Mouse (Mus musculus): Measurements from ENCODE around the gene Ikzf1. TPM values are rescaled to one million over a fixed set of nuclear protein-coding genes. Genes with fewer than 3 reads are reported as not detected.

The Ikzf1 gene
- polyA plus RNA-seq, 1 experiment from 2014 or later: 7.2 TPM

DNA sequence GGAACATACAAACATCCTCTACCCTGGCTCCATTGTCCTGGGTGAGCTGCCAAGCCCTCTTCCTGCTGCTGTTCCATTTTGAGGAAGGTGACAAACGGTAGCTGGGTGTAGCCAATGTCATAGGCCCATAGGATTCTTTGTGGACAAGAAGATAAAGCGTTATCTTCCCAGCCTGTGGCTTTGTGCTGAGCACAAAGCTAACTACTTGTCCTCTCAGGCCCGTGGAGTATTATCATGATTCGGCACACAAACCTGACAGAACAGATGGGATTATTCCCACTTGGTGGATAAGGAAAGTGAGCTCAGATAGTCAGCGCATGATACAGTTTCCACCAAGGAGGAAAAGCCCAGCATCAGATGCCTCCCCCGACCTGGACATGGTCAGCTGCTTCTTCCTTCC lies 50.4 kb downstream of the Ikzf1 start:
- WGBS: 54% methylated on average over 6 of the region's 6 CpGs
- Histone ChIP-seq H3K4me1 (no peaks in the 10 kb centered on the region), H3K4me3 (no peak overlapping the region), H3K27ac (peak overlapping the region; percentile 42; the same call in 1 of the 2 replicates), H3K9me3 (no peaks in the 10 kb centered on the region), H3K27me3 (ENCODE audit: insufficient read depth, poor library complexity, severe bottlenecking) (no peaks in the 10 kb centered on the region), H3K36me3 (no peaks in the 10 kb centered on the region)
- DNase-seq (ENCODE audit: low spot score): no peak

DNA sequence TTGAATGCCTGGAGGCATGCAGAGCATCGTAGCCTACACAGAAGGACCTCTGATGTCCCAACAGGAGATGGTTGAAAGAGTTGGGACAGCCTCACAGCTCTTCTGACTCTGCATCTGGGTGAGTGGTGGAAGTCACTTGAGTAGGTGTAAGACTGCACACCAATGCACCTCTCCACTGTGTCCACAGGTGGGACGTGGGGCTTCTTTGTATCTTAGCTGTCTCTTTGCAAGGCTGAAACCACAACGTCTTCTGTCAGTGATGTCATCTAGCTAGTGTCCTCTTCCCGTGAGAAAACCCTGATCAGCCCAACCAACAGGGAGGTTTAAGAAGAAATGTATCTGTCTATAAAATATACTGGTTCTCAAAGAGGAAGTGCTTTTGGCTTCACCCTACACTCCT lies 52.1 kb downstream of the Ikzf1 start:
- Histone ChIP-seq H3K4me3 (no peak overlapping the region), H3K36me3 (no peaks in the 10 kb centered on the region), H3K27ac (no peak overlapping the region), H3K9me3 (no peaks in the 10 kb centered on the region), H3K27me3 (ENCODE audit: insufficient read depth, poor library complexity, severe bottlenecking) (no peaks in the 10 kb centered on the region), H3K4me1 (no peaks in the 10 kb centered on the region)
- 80% methylated on average over 4 of the region's 4 CpGs for WGBS
- DNase-seq (ENCODE audit: low spot score): peak; percentile 64

DNA sequence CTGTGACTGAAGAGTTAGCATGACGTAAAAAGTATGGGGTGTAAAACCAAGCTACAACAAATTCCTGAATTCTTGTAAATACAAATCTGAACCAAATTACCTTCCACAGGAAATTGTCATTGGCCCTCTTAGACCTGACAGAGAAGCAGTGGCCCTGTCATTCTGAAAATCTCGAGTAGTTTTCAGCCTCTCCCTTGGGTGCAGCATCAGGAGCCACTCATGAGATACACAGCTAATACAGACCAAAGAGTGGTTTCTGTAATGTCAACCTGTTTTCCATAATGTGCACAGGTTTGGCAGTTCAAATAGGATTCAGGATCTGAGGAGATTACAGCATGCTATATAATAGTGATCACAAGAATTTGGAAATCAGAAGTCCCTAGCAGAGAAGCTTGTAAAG lies 52.8 kb downstream of the Ikzf1 start:
- DNase-seq (ENCODE audit: low spot score): peak; percentile 39
- 63% methylated on average over 2 of the region's 2 CpGs for WGBS

DNA sequence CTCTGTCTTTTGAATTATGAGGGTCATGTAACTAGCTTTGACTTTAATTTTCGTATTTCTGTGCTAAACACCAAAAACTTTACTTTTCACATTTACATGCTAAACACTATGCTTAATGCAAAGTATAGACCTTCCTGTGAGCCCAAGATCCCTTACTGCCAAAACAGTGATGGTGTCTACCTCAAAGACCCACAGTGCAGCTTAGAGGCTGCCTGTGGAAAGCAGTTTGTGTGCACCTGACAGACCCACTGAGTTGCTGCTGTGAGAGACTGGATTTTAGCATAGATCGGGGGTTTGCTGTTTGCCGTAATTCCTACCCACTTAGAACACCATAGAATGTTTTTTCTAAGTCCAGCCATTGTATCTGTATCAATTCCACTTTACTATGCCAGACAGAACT lies 54.3 kb downstream of the Ikzf1 start:
- no peak overlapping the region for H3K4me3 ChIP-seq
- H3K27me3 ChIP-seq (ENCODE audit: insufficient read depth, poor library complexity, severe bottlenecking): no peaks in the 10 kb centered on the region
- H3K9me3 ChIP-seq: no peaks in the 10 kb centered on the region
- DNase-seq (ENCODE audit: low spot score): peak; percentile 27
- no peak overlapping the region for H3K27ac ChIP-seq
- no peaks in the 10 kb centered on the region for H3K4me1 ChIP-seq
- no peaks in the 10 kb centered on the region for H3K36me3 ChIP-seq
- WGBS: 81% methylated on average over 3 of the region's 3 CpGs

More for the DNA sequence above, 52.8 kb downstream of the Ikzf1 start:
- Histone ChIP-seq H3K9me3 (no peaks in the 10 kb centered on the region), H3K27me3 (ENCODE audit: insufficient read depth, poor library complexity, severe bottlenecking) (no peaks in the 10 kb centered on the region), H3K4me3 (no peak overlapping the region), H3K36me3 (no peaks in the 10 kb centered on the region), H3K4me1 (no peaks in the 10 kb centered on the region), H3K27ac (no peak overlapping the region)

DNA sequence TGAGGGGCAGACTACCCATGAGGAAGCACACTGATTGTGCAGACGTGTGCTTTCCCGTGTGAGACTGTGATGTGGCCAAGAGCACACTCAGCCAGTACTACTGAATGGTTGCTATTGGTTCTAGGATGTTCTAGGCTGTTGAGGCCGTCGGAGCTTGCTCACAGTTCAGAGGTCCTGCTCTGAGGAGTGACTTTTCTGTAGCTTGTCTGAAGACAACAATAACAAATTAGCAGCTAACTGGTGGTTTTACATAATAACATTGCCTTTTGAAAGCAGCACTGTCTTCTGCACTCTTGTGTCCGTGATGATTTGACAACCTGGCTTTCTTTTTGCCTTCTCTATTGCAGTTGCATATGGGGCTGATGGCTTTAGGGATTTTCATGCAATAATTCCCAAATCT lies 55.8 kb downstream of the Ikzf1 start:
- WGBS: 75% methylated on average over 5 of the region's 5 CpGs
- no peak overlapping the region for H3K27ac ChIP-seq

DNA sequence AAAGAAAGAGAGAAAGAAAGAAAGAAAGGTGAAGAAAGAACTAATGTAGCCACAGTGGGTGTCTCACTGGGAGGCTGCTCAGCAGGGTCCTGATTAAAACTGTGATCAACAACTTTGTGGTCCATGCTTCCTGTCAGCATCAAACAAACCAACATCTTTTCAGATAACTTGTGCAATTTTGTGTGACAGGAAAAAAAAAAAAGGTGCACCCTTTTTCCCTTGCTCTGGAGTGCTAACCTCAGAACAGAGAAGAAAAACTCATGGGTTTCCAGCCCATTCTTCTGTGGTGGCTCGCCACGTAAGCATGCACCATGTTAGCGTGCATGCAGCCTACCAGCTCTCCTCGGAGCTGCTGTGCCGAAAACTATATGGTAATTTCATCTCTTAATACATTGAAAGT lies 56.8 kb downstream of the Ikzf1 start:
- Histone ChIP-seq H3K36me3 (no peaks in the 10 kb centered on the region), H3K4me3 (no peak overlapping the region), H3K27ac (no peak overlapping the region), H3K27me3 (ENCODE audit: insufficient read depth, poor library complexity, severe bottlenecking) (no peaks in the 10 kb centered on the region), H3K9me3 (no peaks in the 10 kb centered on the region), H3K4me1 (no peaks in the 10 kb centered on the region)
- no peak for DNase-seq (ENCODE audit: low spot score)
- 82% methylated on average over 5 of the region's 5 CpGs for WGBS

More for the DNA sequence above, 55.8 kb downstream of the Ikzf1 start:
- no peaks in the 10 kb centered on the region for H3K4me1 ChIP-seq
- no peaks in the 10 kb centered on the region for H3K36me3 ChIP-seq
- no peak for DNase-seq (ENCODE audit: low spot score)
- H3K9me3 ChIP-seq: no peaks in the 10 kb centered on the region
- H3K4me3 ChIP-seq: no peak overlapping the region
- H3K27me3 ChIP-seq (ENCODE audit: insufficient read depth, poor library complexity, severe bottlenecking): no peaks in the 10 kb centered on the region

DNA sequence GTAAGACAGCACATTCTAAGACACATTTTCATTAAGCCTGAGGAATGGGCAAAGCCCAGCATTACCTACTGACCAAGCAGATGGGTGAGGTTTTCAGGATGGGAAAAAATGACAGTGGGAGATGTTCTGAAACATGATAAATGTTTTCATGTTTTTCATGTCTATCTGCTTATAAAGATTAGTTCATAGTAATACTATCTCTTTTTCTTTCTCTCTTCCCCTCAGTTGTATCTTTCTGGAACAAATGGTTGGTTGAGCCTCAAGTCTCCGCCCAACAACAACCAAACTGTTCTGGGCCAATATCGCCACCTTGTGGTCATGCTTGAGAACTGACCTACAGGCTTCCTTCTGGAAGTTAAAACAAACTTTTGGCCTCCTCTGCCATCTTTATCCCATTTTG lies 57.8 kb downstream of the Ikzf1 start:
- no peaks in the 10 kb centered on the region for H3K9me3 ChIP-seq
- no peaks in the 10 kb centered on the region for H3K27me3 ChIP-seq (ENCODE audit: insufficient read depth, poor library complexity, severe bottlenecking)
- H3K36me3 ChIP-seq: no peaks in the 10 kb centered on the region
- 16% methylated on average over 2 of the region's 2 CpGs for WGBS
- DNase-seq (ENCODE audit: low spot score): peak; percentile 82
- no peak overlapping the region for H3K27ac ChIP-seq
- H3K4me1 ChIP-seq: no peaks in the 10 kb centered on the region
- no peak overlapping the region for H3K4me3 ChIP-seq

DNA sequence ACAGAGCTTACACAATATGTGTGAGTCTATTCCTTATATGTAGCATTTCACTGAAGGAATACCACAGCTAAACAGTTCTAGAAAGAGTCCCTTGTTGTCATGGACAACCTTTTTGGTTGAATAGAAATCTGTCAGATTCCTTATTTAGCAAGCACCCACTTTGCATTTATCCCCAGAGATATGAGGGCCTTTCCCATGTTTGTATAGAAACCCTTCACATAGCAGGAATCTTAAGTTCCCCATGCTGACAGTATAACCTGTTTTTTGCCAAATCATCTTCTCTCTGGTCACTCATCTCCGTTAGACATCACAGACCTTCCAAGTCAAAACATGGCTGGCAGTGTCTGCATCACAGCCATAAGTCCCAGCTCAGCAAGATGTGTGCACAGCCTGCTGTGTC lies 59.4 kb downstream of the Ikzf1 start:
- no peak for DNase-seq (ENCODE audit: low spot score)
- no peaks in the 10 kb centered on the region for H3K27me3 ChIP-seq (ENCODE audit: insufficient read depth, poor library complexity, severe bottlenecking)
- H3K4me1 ChIP-seq: no peaks in the 10 kb centered on the region
- no peak overlapping the region for H3K4me3 ChIP-seq
- no peaks in the 10 kb centered on the region for H3K36me3 ChIP-seq
- H3K9me3 ChIP-seq: no peaks in the 10 kb centered on the region
- H3K27ac ChIP-seq: no peak overlapping the region
- WGBS: 42% methylated on average over 1 of the region's 1 CpGs

DNA sequence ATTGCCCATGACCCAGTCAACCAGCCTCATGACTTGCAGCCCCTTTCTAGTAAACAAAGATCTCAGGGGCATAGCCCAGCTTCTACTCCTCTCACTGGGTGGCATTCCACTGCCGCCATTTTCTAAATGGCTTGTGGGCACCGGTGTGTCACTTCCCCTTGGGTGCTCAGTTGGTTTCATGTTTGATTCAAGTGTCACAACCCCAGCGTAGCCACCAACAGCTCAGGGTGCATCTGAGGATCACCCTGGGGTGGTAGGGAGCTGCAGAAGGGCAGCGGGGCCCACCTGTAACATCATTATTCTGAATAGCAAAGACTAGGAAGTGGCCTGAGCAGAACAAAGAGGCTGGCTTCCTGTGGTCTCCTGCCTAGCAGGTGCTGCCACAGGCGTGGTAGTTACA lies 66.3 kb downstream of the Ikzf1 start:
- DNase-seq (ENCODE audit: low spot score): peak; percentile 62
- 82% methylated on average over 5 of the region's 5 CpGs for WGBS
- H3K27me3 ChIP-seq (ENCODE audit: insufficient read depth, poor library complexity, severe bottlenecking): peaks cover 3% of the 10 kb centered on the region; the same call in 1 of the 2 replicates
- H3K4me1 ChIP-seq: no peaks in the 10 kb centered on the region
- no peaks in the 10 kb centered on the region for H3K36me3 ChIP-seq
- no peaks in the 10 kb centered on the region for H3K9me3 ChIP-seq
- no peak overlapping the region for H3K4me3 ChIP-seq
- H3K27ac ChIP-seq: no peak overlapping the region

DNA sequence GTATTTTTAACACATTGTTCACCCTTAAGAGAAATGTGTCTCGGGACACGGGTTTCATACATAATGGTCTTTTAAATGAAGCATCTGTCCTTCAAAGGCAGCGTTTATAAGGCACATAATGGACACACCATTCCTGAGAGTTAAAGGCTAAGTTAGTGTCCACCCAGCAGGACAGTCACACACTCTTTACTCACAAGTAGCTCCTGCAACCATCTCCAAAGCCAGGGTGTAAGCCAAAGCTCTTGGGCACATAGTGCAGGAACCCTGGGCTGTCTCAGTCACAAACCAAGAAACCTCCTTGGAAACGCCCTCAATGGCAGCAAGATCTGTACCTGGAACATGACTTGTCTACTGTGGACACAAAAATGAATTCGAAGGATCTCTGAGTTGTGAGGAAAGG lies 68.1 kb downstream of the Ikzf1 start:
- DNase-seq (ENCODE audit: low spot score): peak; percentile 72
- Histone ChIP-seq H3K36me3 (no peaks in the 10 kb centered on the region), H3K4me3 (no peak overlapping the region), H3K27ac (no peak overlapping the region), H3K9me3 (no peaks in the 10 kb centered on the region), H3K27me3 (ENCODE audit: insufficient read depth, poor library complexity, severe bottlenecking) (peaks cover 3% of the 10 kb centered on the region; the same call in 1 of the 2 replicates), H3K4me1 (no peaks in the 10 kb centered on the region)
- WGBS: 82% methylated on average over 5 of the region's 5 CpGs

DNA sequence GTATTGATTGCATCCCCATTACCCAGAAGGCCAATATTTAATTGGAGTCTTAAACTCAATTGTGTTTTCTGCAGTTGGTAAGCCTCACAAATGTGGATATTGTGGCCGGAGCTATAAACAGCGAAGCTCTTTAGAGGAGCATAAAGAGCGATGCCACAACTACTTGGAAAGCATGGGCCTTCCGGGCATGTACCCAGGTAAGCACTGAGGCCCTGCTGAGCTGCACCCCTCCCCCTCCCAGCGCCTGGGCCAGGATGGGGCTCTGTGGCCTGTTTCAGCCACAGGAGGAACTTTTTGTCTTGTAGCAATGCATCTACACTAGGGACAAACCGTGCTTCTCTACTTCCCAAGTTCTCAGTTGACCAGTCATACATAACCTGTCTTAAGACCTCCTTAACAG lies 73.3 kb downstream of the Ikzf1 start:
- no peak overlapping the region for H3K27ac ChIP-seq
- H3K9me3 ChIP-seq: no peaks in the 10 kb centered on the region
- 66% methylated on average over 6 of the region's 6 CpGs for WGBS
- H3K4me3 ChIP-seq: no peak overlapping the region
- H3K27me3 ChIP-seq (ENCODE audit: insufficient read depth, poor library complexity, severe bottlenecking): peaks cover 3% of the 10 kb centered on the region; the same call in 1 of the 2 replicates
- no peaks in the 10 kb centered on the region for H3K4me1 ChIP-seq
- no peaks in the 10 kb centered on the region for H3K36me3 ChIP-seq
- DNase-seq (ENCODE audit: low spot score): peak; percentile 55

DNA sequence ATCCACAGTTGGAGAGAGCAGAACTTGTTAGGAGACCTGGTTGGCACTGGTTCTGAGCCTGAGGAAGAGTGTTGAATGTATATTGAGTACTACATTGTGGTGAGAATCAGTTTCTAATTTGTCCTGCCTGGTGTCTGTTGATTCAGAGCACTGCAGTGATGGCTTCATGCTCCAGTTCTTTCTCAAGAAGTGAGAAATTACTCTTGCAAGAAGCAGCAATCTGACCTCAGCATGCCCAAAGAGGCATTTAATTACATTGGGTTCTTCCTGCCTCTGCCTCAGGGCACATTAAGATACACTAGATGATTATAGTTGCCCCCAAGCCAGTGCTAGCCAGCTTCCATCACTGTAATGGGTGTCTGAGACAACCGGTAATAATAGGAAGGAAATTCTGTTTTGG lies 74.1 kb downstream of the Ikzf1 start:
- 96% methylated on average over 1 of the region's 1 CpGs for WGBS
- peak; percentile 19 for DNase-seq (ENCODE audit: low spot score)
- Histone ChIP-seq H3K9me3 (no peaks in the 10 kb centered on the region), H3K4me1 (no peaks in the 10 kb centered on the region), H3K27me3 (ENCODE audit: insufficient read depth, poor library complexity, severe bottlenecking) (peaks cover 2% of the 10 kb centered on the region; the same call in 1 of the 2 replicates), H3K27ac (no peak overlapping the region), H3K4me3 (no peak overlapping the region), H3K36me3 (no peaks in the 10 kb centered on the region)

DNA sequence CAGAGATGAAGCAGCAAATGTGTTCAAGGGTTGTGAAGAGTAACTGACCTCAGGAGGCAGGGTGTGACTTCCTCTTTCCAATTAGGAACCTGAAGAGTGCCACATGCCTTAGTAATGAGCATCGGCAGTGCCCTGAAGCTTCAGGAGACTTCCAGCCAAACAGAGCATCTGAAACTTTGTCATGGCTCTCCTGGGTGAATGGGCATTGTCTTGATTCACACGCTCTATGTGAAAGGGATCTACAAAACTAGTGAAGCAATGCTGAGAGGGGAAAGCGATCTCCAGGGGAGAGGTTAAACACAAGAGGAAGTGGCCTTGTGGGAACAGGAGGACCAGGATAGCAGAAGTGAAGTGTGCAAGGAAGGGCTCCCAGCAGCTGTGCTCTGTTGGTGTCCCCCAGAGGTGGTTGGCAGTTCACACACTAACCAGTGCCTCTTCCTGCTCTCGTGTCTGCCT lies 78.4 kb downstream of the Ikzf1 start:
- WGBS: 67% methylated on average over 4 of the region's 4 CpGs
- no peaks in the 10 kb centered on the region for H3K9me3 ChIP-seq
- H3K27me3 ChIP-seq (ENCODE audit: insufficient read depth, poor library complexity, severe bottlenecking): no peaks in the 10 kb centered on the region

DNA sequence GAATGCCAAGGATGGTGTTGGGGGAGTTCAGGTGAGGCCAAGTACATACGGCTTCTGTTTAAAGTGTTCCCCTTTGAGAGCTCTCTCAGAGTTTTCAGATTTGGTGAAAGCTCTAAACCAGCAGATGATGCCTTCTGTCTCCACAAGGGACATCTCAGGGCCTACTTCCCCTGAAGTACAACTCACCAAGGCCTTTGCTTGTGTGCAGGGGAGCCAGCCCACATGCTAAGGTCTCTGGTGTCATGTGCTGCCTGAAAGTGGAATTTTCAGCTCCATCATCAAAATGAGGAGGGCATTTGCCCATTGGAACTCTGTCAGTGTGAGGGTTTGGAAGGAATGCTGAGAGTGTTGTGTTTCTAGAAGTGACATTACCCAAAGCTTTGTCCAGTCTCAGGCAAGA lies 80.6 kb downstream of the Ikzf1 start:
- 75% methylated on average over 1 of the region's 1 CpGs for WGBS
- Histone ChIP-seq H3K4me3 (no peak overlapping the region), H3K27me3 (ENCODE audit: insufficient read depth, poor library complexity, severe bottlenecking) (no peaks in the 10 kb centered on the region), H3K9me3 (no peaks in the 10 kb centered on the region), H3K4me1 (no peaks in the 10 kb centered on the region), H3K36me3 (no peaks in the 10 kb centered on the region), H3K27ac (no peak overlapping the region)
- DNase-seq (ENCODE audit: low spot score): peak; percentile 63

More for the DNA sequence above, 78.4 kb downstream of the Ikzf1 start:
- Histone ChIP-seq H3K27ac (no peak overlapping the region), H3K36me3 (no peaks in the 10 kb centered on the region), H3K4me1 (no peaks in the 10 kb centered on the region), H3K4me3 (no peak overlapping the region)
- peak; percentile 65 for DNase-seq (ENCODE audit: low spot score)

Data from heart, embryonic 10.5 days (tissue).